Mouse (Mus musculus) cerebellum, adult 2 months (tissue): ENCODE results near the gene Serpina3j. TPM values are rescaled to one million over a fixed set of nuclear protein-coding genes. Genes with fewer than 3 reads are reported as not detected.
A peak's percentile ranks its signal among the peaks of the same experiment; 100 is the strongest.
"Not testable (repeated sequence)": the region's sequence is repeated elsewhere in the genome, so short reads cannot be mapped to it uniquely, and the experiment has no call there.

Source experiments
- DNase-seq, 2 experiments: peaks; one replicate each; pipeline ENCODE4 v3.0.0; 2021
- H3K27ac ChIP-seq: fragments of 200-500 bp; 2 replicates; pipeline ENCODE4 v1.5.1; 2012; ENCODE audit warnings: low read length, control low read depth, inconsistent platforms; ENCODE audit not compliant: insufficient read depth
- H3K27me3 ChIP-seq: fragments of 200-500 bp; 2 replicates; pipeline ENCODE4 v1.6.1; 2012; ENCODE audit warnings: inconsistent platforms, mild to moderate bottlenecking, low read length, moderate library complexity; ENCODE audit not compliant: control insufficient read depth, insufficient read depth
- H3K4me1 ChIP-seq: fragments of 200-500 bp; 2 replicates; pipeline ENCODE4 v1.6.1; 2011; ENCODE audit warnings: low read length; ENCODE audit not compliant: control insufficient read depth, insufficient read depth
- H3K4me3 ChIP-seq: fragments of 200-500 bp; replicated peaks from 2 replicates; pipeline ENCODE3; 2011; ENCODE audit warnings: mild to moderate bottlenecking, low read depth, low read length, control low read depth; ENCODE audit not compliant: insufficient read depth
- CTCF ChIP-seq: fragments of 200-500 bp; IDR thresholded peaks from 2 replicates; pipeline ENCODE4 v1.5.1; 2011; ENCODE audit warnings: low read depth, mild to moderate bottlenecking, control low read depth, low read length, moderate library complexity, borderline replicate concordance; ENCODE audit not compliant: insufficient read depth
- POLR2A ChIP-seq: fragments of 200-500 bp; IDR thresholded peaks from 2 replicates; pipeline ENCODE4 v1.6.1; 2011; ENCODE audit warnings: low read length, control low read depth, borderline replicate concordance; ENCODE audit not compliant: insufficient read depth
- WGBS: fragments of 180-500 bp; shearing (Covaris S2); methylation state at CpG from one replicate; pipeline ENCODE4 v1.1.7; 2018; 5-methylcytosine and 5-hydroxymethylcytosine counted together
- polyA plus RNA-seq: library from polyadenylated mRNA; depleted of rRNA; stranded (reverse); fragments of >200 nt; gene quantifications from 2 replicates; pipeline ENCODE4 v1.2.3, GENCODE M21; 2012; rRNA removed

Gene Serpina3j
- polyA plus RNA-seq, 1 experiment, result not detected

DNA sequence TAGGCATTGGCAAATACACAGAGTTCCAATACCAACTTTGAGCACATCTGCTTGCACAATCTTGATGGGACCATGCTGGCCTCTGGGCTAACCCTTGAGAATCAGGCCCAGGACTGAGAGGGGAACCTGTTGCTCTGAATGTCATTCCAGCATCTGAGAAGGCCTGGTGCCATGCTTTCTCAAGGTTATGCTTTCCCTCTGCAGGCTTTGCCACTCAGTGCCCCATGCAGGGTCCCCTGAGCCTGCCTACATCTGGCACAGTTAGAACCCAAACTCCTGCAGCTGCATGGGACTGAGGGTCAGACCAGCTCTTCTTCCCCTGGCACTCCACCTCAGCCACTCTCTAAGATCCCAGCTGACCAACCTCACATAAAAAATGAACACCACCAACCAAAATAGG lies 31.4 kb downstream of the Serpina3j start:
- Histone ChIP-seq H3K27ac (no peak overlapping the region), H3K4me3 (no peak overlapping the region), H3K27me3 (no peaks in the 10 kb centered on the region), H3K4me1 (no peaks in the 10 kb centered on the region)
- TF ChIP-seq CTCF (no peak), POLR2A (no peak)
- no peak for DNase-seq

DNA sequence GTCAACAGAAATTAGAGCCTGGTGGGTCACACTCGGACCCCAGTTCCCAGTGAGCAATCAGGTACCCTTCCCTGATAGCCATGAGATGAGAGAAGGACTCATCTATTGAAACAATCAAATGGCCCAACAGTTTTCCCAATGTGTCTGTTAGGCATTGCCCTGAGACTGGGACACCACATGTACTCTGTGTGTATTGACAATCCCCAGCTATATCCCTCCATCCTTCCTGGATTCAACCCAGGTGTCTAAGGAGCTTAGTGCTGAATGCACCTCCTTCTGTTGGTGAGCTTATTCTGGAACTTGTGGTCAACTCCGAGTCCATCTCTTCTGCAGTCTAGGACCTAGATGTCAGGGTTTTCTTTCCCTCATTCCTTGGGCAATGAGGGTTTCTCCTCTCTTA lies 32.7 kb downstream of the Serpina3j start:
- Histone ChIP-seq H3K27ac (no peak overlapping the region), H3K4me1 (no peaks in the 10 kb centered on the region), H3K27me3 (no peaks in the 10 kb centered on the region), H3K4me3 (no peak overlapping the region)
- DNase-seq, result no peak
- TF ChIP-seq POLR2A, result no peak
- WGBS, result 71% methylated on average over 2 of the region's 2 CpGs

DNA sequence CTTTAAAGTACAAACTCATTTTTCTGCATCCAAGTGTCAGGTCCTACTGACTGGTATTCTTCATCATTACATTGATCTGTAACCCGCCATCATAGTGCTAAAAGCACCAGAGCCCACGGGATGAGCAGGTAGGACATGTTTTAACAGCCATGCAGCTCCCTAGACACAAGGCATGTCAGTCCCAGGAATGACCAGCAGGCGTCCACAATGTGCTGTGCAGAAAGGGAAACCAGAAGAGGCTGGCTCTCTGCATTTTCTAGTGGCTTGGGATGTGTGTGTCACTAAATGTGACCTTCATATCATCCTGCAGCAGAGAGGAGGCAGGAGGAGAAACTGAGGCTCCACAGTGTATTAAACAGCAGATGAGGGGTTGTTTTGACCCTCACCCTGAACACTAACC lies 37.5 kb downstream of the Serpina3j start:
- not testable (repeated sequence) for H3K4me1 ChIP-seq, H3K4me3 ChIP-seq, H3K27ac ChIP-seq, H3K27me3 ChIP-seq
- DNase-seq, result peak; percentile 13 to 21
- 37% methylated on average over 3 of the region's 3 CpGs for WGBS
- TF ChIP-seq CTCF, result peak; percentile 29; the same call in 1 of the 2 replicates

DNA sequence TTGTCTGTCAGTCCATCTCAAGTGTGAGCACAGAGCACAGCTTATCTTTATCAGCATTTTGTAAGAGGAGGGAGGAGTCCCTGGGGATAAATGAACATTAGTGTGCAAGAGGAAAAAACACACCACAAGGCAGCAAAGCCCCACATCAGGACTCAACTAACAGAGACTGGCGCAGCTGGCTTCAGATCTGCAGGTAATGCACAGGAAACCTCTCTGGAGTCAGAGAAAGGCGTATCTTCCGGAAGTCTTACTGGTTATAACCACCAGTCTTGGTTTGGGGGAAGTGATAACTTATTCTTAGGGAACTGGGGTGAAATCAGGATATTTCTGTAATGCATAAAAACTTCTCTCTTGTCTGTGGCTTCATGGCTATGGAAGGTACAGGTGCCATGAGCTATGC lies 41.7 kb downstream of the Serpina3j start:
- H3K27ac ChIP-seq, result no peak overlapping the region
- TF ChIP-seq CTCF, result no peak
- no peak for TF ChIP-seq POLR2A
- no peaks in the 10 kb centered on the region for H3K27me3 ChIP-seq
- no peak overlapping the region for H3K4me3 ChIP-seq
- H3K4me1 ChIP-seq, result no peaks in the 10 kb centered on the region
- DNase-seq, result no peak
- WGBS, result 93% methylated on average over 3 of the region's 3 CpGs

DNA sequence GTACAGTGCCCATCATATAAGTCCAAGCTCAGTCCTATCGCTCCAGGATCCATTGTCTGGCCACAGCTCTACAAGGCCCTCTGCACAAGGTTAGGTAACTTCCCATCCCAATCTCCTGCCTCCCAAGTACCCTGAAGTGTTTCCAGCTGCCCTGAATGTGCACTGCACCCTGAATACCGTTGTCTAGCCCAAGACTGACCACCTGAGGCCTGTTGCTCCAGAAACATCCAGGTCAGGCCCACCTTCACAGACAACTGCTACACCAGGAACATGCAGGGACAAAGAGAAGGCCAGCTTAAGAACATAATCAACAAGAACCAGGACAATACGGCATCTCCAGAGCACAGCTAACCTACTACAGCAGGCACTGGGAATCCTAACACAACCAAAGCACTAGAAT lies 55.6 kb downstream of the Serpina3j start:
- 80% methylated on average over 3 of the region's 3 CpGs for WGBS
- no peak overlapping the region for H3K4me3 ChIP-seq
- DNase-seq, result no peak

More for the DNA sequence above, 55.6 kb downstream of the Serpina3j start:
- no peak for TF ChIP-seq CTCF
- no peak for TF ChIP-seq POLR2A
- no peaks in the 10 kb centered on the region for H3K4me1 ChIP-seq
- no peaks in the 10 kb centered on the region for H3K27me3 ChIP-seq
- H3K27ac ChIP-seq, result no peak overlapping the region

Other genes with a start within 250 kb of the Serpina3j start
- gene Serpina5, start 213.4 kb upstream of the Serpina3j start, polyA plus RNA-seq, result not detected in 2 replicates
- not detected in 2 replicates for gene Serpina3a, start 201.8 kb upstream of the Serpina3j start, polyA plus RNA-seq
- not detected in 2 replicates for gene Serpina3b, start 186.6 kb upstream of the Serpina3j start, polyA plus RNA-seq
- gene Serpina3c, start 160.7 kb upstream of the Serpina3j start, polyA plus RNA-seq, result 0.19 and 0.31 TPM in 2 replicates
- 0.11 TPM in 1 of 2 replicates, not detected in the other for gene Serpina3f, start 100.0 kb upstream of the Serpina3j start, polyA plus RNA-seq
- gene Serpina3g, start 78.3 kb upstream of the Serpina3j start, polyA plus RNA-seq, result 2.2 and 2.9 TPM in 2 replicates
- 0.05 TPM in 1 of 2 replicates, not detected in the other for gene Serpina3i, start 51.4 kb upstream of the Serpina3j start, polyA plus RNA-seq
- gene Serpina3k, start 23.9 kb downstream of the Serpina3j start, polyA plus RNA-seq, result not detected in 2 replicates
- 0.06 TPM in 1 of 2 replicates, not detected in the other for gene Serpina3m, start 23.9 kb downstream of the Serpina3j start, polyA plus RNA-seq
- 14.3 and 21.1 TPM in 2 replicates for gene Serpina3n, start 92.2 kb downstream of the Serpina3j start, polyA plus RNA-seq
- gene Gsc, start 158.8 kb downstream of the Serpina3j start, polyA plus RNA-seq, result not detected in 2 replicates